Mouse (Mus musculus) cerebellum, adult 2 months (tissue): Measurements from ENCODE around the gene Ccnb1.

Source experiments
- CTCF ChIP-seq: fragments of 200-500 bp; IDR thresholded peaks from 2 replicates; pipeline ENCODE4 v1.5.1; 2011; ENCODE audit warnings: low read depth, mild to moderate bottlenecking, control low read depth, low read length, moderate library complexity, borderline replicate concordance; ENCODE audit not compliant: insufficient read depth
- POLR2A ChIP-seq: fragments of 200-500 bp; IDR thresholded peaks from 2 replicates; pipeline ENCODE4 v1.6.1; 2011; ENCODE audit warnings: low read length, control low read depth, borderline replicate concordance; ENCODE audit not compliant: insufficient read depth

- TF ChIP-seq CTCF, result no peak
- no peak for TF ChIP-seq POLR2A
Observed at GRCm38 (mm10) chr13:100743346-100744035, 42.9 kb downstream of the Ccnb1 start.
